Mouse (Mus musculus) small intestine, adult 2 months (tissue): ENCODE results near the gene Tmem131.

Experiments
- CTCF ChIP-seq: fragments of 200-500 bp; IDR thresholded peaks from 2 replicates; pipeline ENCODE4 v1.5.1; 2012; ENCODE audit warnings: low read depth, mild to moderate bottlenecking, control low read depth, inconsistent platforms, low read length, moderate library complexity, mixed read lengths; ENCODE audit not compliant: insufficient replicate concordance, insufficient read length; ENCODE audit errors: extremely low read depth
- POLR2A ChIP-seq: fragments of 200-500 bp; IDR thresholded peaks from 2 replicates; pipeline ENCODE4 v1.6.1; 2012; ENCODE audit warnings: low read depth, mild to moderate bottlenecking, control low read depth, inconsistent platforms, low read length, moderate library complexity

- TF ChIP-seq CTCF (no peak), POLR2A (no peak)
Observed at GRCm38 (mm10) chr1:36770998-36771397, 172.5 kb downstream of the Tmem131 start.
